Mouse (Mus musculus) thymus, adult 18-20 months (tissue): ENCODE data around the gene Cacna1c.

Source experiments
- DNase-seq, 2 experiments: peaks; one replicate each; pipeline ENCODE4 v3.0.0; 2022; ENCODE audit warnings: mixed read lengths in 2 of 2

Cacna1c gene

GRCm38 (mm10) chr6:118899688-118900087, 296.5 kb downstream of the Cacna1c start:
- no peak for DNase-seq

- no peak for DNase-seq
These were observed 299.1 kb downstream of the Cacna1c start for GRCm38 (mm10) chr6:118897101-118897500.

GRCm38 (mm10) chr6:118894043-118894442, 302.2 kb downstream of the Cacna1c start:
- DNase-seq, result no peak

- DNase-seq, result no peak
These were observed 306.8 kb downstream of the Cacna1c start for GRCm38 (mm10) chr6:118889441-118889840.

GRCm38 (mm10) chr6:118887032-118887431, 309.2 kb downstream of the Cacna1c start:
- DNase-seq, result no peak

- DNase-seq, result no peak
These were observed 311.3 kb downstream of the Cacna1c start for GRCm38 (mm10) chr6:118884961-118885360.

GRCm38 (mm10) chr6:118884073-118884551, 312.1 kb downstream of the Cacna1c start:
- DNase-seq, result no peak

- DNase-seq, result no peak
These were observed 320.0 kb downstream of the Cacna1c start for GRCm38 (mm10) chr6:118876204-118876603.

GRCm38 (mm10) chr6:118870241-118870841, 325.9 kb downstream of the Cacna1c start:
- no peak for DNase-seq

GRCm38 (mm10) chr6:118867384-118867783, 328.8 kb downstream of the Cacna1c start:
- DNase-seq, result no peak

GRCm38 (mm10) chr6:118866889-118867288, 329.3 kb downstream of the Cacna1c start:
- no peak for DNase-seq

GRCm38 (mm10) chr6:118865777-118866380, 330.3 kb downstream of the Cacna1c start:
- DNase-seq, result no peak

- DNase-seq, result no peak
These were observed 331.3 kb downstream of the Cacna1c start for GRCm38 (mm10) chr6:118864696-118865620.

GRCm38 (mm10) chr6:118862727-118863126, 333.5 kb downstream of the Cacna1c start:
- DNase-seq, result no peak

- no peak for DNase-seq
These were observed 334.1 kb downstream of the Cacna1c start for GRCm38 (mm10) chr6:118862091-118862490.

- no peak for DNase-seq
These were observed 337.8 kb downstream of the Cacna1c start for GRCm38 (mm10) chr6:118858431-118858830.

- no peak for DNase-seq
These were observed 344.1 kb downstream of the Cacna1c start for GRCm38 (mm10) chr6:118852131-118852530.

GRCm38 (mm10) chr6:118851086-118851485, 345.1 kb downstream of the Cacna1c start:
- no peak for DNase-seq

- DNase-seq, result no peak
These were observed 347.6 kb downstream of the Cacna1c start for GRCm38 (mm10) chr6:118848640-118849039.

- DNase-seq, result no peak
These were observed 348.5 kb downstream of the Cacna1c start for GRCm38 (mm10) chr6:118847751-118848150.

GRCm38 (mm10) chr6:118845829-118846228, 350.4 kb downstream of the Cacna1c start:
- no peak for DNase-seq

GRCm38 (mm10) chr6:118845180-118845579, 351.0 kb downstream of the Cacna1c start:
- no peak for DNase-seq

- DNase-seq, result no peak
These were observed 352.7 kb downstream of the Cacna1c start for GRCm38 (mm10) chr6:118843566-118843965.
